Mouse (Mus musculus) megakaryocyte, embryonic 14.5 days (primary cell): ENCODE measurements around the gene Efna1.

Source experiments
- FLI1 ChIP-seq: IDR thresholded peaks from 2 replicates; pipeline ENCODE4 v1.6.1; 2012; ENCODE audit warnings: low read length, inconsistent platforms, mixed read lengths
- GATA1 ChIP-seq: IDR thresholded peaks from 3 replicates; pipeline ENCODE4 v1.6.1; 2012; ENCODE audit warnings: mixed read lengths, low read length, inconsistent platforms, borderline replicate concordance

- TF ChIP-seq FLI1 = no peak
- no peak for TF ChIP-seq GATA1
These were observed 27.1 kb upstream of the Efna1 start for GRCm38 (mm10) chr3:89308089-89308488.
